Mouse (Mus musculus) heart, adult 2 months (tissue): ENCODE measurements around the gene Panx1.

Experiments
- CTCF ChIP-seq: fragments of 200-600 bp; IDR thresholded peaks from 2 replicates; pipeline ENCODE4 v1.8.1; 2022; ENCODE audit warnings: antibody characterized with exemption, mild to moderate bottlenecking, moderate library complexity
- EP300 ChIP-seq: fragments of 200-500 bp; IDR thresholded peaks from 2 replicates; pipeline ENCODE4 v1.6.1; 2011; ENCODE audit warnings: low read depth, low read length, control low read depth; ENCODE audit not compliant: insufficient read depth
- POLR2A ChIP-seq: fragments of 200-500 bp; IDR thresholded peaks from 2 replicates; pipeline ENCODE4 v1.6.1; 2011; ENCODE audit warnings: mild to moderate bottlenecking, low read depth, low read length, control low read depth; ENCODE audit not compliant: insufficient read depth

GRCm38 (mm10) chr9:14970805-14971525 lies 74.3 kb downstream of the Panx1 start:
- TF ChIP-seq CTCF (no peak), POLR2A (no peak), EP300 (no peak)
